Mouse (Mus musculus): ENCODE measurements around the gene Wdr63.

DNA sequence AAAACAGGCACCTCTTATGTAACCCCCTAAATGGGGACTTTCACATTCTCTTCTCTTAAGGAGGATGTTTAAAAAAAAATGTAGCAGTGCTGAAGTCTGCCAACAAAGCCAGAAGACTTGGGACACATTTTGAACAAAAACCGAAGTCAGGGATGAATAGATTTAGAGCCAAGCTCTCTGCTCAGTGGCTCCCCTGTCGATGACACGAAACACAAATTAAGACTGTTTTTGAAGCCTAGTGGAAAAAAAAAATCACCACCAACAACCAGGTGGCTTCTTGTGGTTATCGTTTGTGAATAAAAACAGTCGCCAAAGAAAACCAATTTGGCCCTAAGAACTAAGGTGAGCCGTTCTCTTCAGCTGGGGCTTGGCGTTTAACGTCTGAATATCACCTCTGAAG is 44.4 kb upstream of the Wdr63 start:
- TF ChIP-seq CTCF (IDR thresholded peaks at IDR 0.05; ENCODE audit: low read depth, low read length) (no peak), POLR2A (IDR thresholded peaks at IDR 0.05; ENCODE audit: borderline replicate concordance, low read depth, low read length) (no peak)
